Mouse (Mus musculus): ENCODE data around the gene Sct. TPM values are rescaled to one million over a fixed set of nuclear protein-coding genes. Genes with fewer than 3 reads are reported as not detected.

The Sct gene
- polyA plus RNA-seq, 1 experiment, result 0.68 TPM

DNA sequence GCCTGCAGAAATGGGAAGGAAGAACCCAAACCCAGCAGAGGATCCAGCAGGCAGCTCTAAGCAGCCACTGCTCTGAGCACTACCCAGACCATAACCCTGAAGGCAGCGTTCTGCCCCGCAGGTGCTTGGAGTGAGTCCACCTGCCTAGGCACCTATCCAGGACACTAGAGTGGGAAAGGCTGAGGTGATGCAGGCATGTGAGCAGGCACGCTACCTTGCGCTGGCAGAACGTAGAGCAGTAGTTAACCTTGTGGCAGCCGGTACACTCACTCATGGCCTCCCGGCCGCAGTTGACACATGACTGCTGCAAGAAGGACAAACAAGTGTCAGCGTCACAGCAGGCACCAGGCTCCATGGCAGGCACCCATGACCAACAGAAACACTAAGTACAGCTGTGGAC lies 22.5 kb upstream of the Sct start:
- TF ChIP-seq USF1 (IDR thresholded peaks at IDR 0.05; ENCODE audit: low read depth), result no peak
- no peak for TF ChIP-seq CEBPB (IDR thresholded peaks at IDR 0.05; ENCODE audit: insufficient read depth, poor library complexity, severe bottlenecking)
- no peak for TF ChIP-seq SRF (IDR thresholded peaks at IDR 0.05; ENCODE audit: control insufficient read depth, insufficient read length, low read depth)
- no peak for TF ChIP-seq E2F4 (IDR thresholded peaks at IDR 0.05; ENCODE audit: insufficient read depth)
- no peak for TF ChIP-seq POLR2A (IDR thresholded peaks at IDR 0.05; ENCODE audit: insufficient read length, low read depth)
- TF ChIP-seq REST (IDR thresholded peaks at IDR 0.05; ENCODE audit: insufficient read depth, insufficient read length), result no peak
- TF ChIP-seq TCF3 (IDR thresholded peaks at IDR 0.05; ENCODE audit: insufficient read length, low read depth), result no peak
- peaks cover 3% of the 10 kb centered on the region for H3K36me3 ChIP-seq (ENCODE audit: control insufficient read depth, insufficient read depth)
- H3ac ChIP-seq (ENCODE audit: control insufficient read depth, insufficient read length), result no peak overlapping the region

DNA sequence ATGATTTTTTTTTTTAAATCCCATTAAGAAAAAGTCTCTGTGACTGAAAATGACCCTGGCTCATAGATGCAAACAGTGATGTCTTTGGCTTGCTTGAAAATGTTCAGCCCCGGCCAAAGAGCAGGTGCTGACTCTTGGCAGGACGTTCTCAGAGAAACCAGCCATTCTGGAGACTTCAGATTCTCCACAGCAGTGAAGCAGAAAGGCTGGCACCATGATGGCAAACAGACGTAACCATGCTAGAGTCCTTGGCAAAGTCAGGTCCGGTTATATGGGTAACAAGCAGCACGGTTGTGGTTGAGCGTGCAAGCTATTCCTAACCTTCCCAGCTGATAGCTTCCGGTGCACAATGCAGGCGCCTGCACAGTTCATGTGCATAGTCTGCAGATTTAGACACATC lies 20.2 kb upstream of the Sct start:
- Histone ChIP-seq H3ac (ENCODE audit: control insufficient read depth, insufficient read length) (no peak overlapping the region), H3K4me3 (no peak overlapping the region), H3K36me3 (ENCODE audit: control insufficient read depth, insufficient read depth) (peaks cover 3% of the 10 kb centered on the region), H3K4me2 (ENCODE audit: low read depth) (no peak overlapping the region), H3K79me2 (ENCODE audit: control insufficient read depth, insufficient read depth) (no peaks in the 10 kb centered on the region), H3K27me3 (ENCODE audit: control insufficient read depth, insufficient read depth, insufficient read length) (peaks cover 6% of the 10 kb centered on the region)
- TF ChIP-seq POLR2A (IDR thresholded peaks at IDR 0.05; ENCODE audit: insufficient read length, low read depth) (no peak), TCF3 (IDR thresholded peaks at IDR 0.05; ENCODE audit: insufficient read length, low read depth) (no peak), TCF12 (IDR thresholded peaks at IDR 0.05; ENCODE audit: insufficient read depth, poor library complexity, severe bottlenecking) (no peak), CEBPB (IDR thresholded peaks at IDR 0.05; ENCODE audit: insufficient read depth, poor library complexity, severe bottlenecking) (no peak), REST (IDR thresholded peaks at IDR 0.05; ENCODE audit: insufficient read depth, insufficient read length) (no peak), MAX (IDR thresholded peaks at IDR 0.05; ENCODE audit: low read depth) (no peak), USF1 (IDR thresholded peaks at IDR 0.05; ENCODE audit: low read depth) (no peak), MYOD1 (IDR thresholded peaks at IDR 0.05; ENCODE audit: control insufficient read depth in 1 of 3, insufficient read length in 2 of 3, low read depth in 2 of 3) (no peak), E2F4 (IDR thresholded peaks at IDR 0.05; ENCODE audit: insufficient read depth) (no peak), POLR2AphosphoS2 (IDR thresholded peaks at IDR 0.05; ENCODE audit: insufficient read length, low read depth) (no peak), MYOG (IDR thresholded peaks at IDR 0.05; ENCODE audit: control insufficient read depth in 1 of 3, insufficient read depth in 1 of 3, insufficient read length in 2 of 3, low read depth in 2 of 3) (no peak), SRF (IDR thresholded peaks at IDR 0.05; ENCODE audit: control insufficient read depth, insufficient read length, low read depth) (no peak)

More for the DNA sequence above, 22.5 kb upstream of the Sct start:
- Histone ChIP-seq H3K4me3 (no peak overlapping the region), H3K4me2 (ENCODE audit: low read depth) (no peak overlapping the region), H3K79me2 (ENCODE audit: control insufficient read depth, insufficient read depth) (no peaks in the 10 kb centered on the region), H3K27me3 (ENCODE audit: control insufficient read depth, insufficient read depth, insufficient read length) (no peaks in the 10 kb centered on the region)

DNA sequence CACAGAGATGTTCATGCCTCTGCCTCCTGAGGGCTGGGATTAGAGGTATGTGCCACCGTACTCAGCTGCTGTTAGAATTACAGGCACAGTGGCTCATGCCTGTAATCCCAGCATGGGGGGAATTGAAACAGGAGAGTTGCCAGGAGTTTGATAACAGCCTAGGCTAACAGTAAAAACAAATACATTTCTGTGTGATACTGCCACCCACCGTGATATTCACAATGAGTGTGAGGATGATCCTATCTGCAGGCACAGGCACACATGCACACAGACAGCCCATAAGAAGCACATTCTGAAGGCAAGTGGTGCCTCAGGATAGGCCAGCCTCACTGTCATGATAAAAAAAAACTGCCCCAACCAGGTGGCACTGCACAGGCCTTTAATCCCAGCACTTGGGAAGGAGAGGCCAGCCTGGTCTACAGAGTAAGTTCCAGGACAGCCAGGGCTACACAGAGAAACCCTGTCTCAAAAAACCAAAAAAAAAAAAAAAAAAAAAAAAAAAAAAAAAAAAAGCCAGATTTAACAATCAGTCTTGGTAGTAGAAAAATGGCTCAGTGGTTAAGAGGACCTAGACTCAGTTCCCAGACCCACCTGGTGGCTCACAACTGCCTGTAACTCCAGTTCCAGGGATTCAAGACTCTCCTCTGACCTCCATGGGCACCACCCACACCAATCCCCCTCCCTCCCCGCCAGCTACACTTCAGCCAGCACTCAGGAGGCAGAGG lies 19.2 kb upstream of the Sct start:
- no peak overlapping the region for H3K4me3 ChIP-seq
- peaks cover 16% of the 10 kb centered on the region for H3K27me3 ChIP-seq (ENCODE audit: control insufficient read depth, insufficient read depth, insufficient read length)
- TF ChIP-seq REST (IDR thresholded peaks at IDR 0.05; ENCODE audit: insufficient read depth, insufficient read length), result no peak
- TF ChIP-seq TCF12 (IDR thresholded peaks at IDR 0.05; ENCODE audit: insufficient read depth, poor library complexity, severe bottlenecking), result no peak
- no peak for TF ChIP-seq POLR2AphosphoS2 (IDR thresholded peaks at IDR 0.05; ENCODE audit: insufficient read length, low read depth)
- no peak for TF ChIP-seq USF1 (IDR thresholded peaks at IDR 0.05; ENCODE audit: low read depth)
- no peak for TF ChIP-seq E2F4 (IDR thresholded peaks at IDR 0.05; ENCODE audit: insufficient read depth)
- TF ChIP-seq MYOD1 (IDR thresholded peaks at IDR 0.05; ENCODE audit: control insufficient read depth in 1 of 3, insufficient read length in 2 of 3, low read depth in 2 of 3), result no peak
- no peak for TF ChIP-seq TCF3 (IDR thresholded peaks at IDR 0.05; ENCODE audit: insufficient read length, low read depth)
- no peak for TF ChIP-seq MYOG (IDR thresholded peaks at IDR 0.05; ENCODE audit: control insufficient read depth in 1 of 3, insufficient read depth in 1 of 3, insufficient read length in 2 of 3, low read depth in 2 of 3)
- no peak for TF ChIP-seq POLR2A (IDR thresholded peaks at IDR 0.05; ENCODE audit: insufficient read length, low read depth)
- no peak for TF ChIP-seq MAX (IDR thresholded peaks at IDR 0.05; ENCODE audit: low read depth)
- H3K79me2 ChIP-seq (ENCODE audit: control insufficient read depth, insufficient read depth), result no peaks in the 10 kb centered on the region
- peaks cover 3% of the 10 kb centered on the region for H3K36me3 ChIP-seq (ENCODE audit: control insufficient read depth, insufficient read depth)
- no peak overlapping the region for H3ac ChIP-seq (ENCODE audit: control insufficient read depth, insufficient read length)
- no peak overlapping the region for H3K4me2 ChIP-seq (ENCODE audit: low read depth)

DNA sequence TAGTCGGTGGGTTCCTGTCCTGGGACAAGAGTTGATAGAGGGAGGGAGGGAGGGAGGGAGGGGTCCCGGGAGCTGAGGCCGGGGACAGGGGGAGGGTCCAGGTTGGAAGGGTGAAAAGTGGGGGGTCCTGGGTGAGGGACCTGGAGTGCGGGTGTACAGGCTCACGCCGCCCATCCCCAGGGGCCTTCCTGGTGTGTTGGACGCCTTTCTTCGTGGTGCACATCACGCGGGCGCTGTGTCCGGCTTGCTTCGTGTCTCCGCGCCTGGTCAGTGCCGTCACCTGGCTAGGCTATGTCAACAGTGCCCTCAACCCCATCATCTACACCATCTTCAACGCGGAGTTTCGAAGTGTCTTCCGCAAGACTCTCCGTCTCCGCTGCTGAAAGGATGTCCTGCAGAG lies 15.5 kb upstream of the Sct start:
- Histone ChIP-seq H3K4me2 (ENCODE audit: low read depth) (no peak overlapping the region), H3K4me3 (no peak overlapping the region), H3ac (ENCODE audit: control insufficient read depth, insufficient read length) (no peak overlapping the region), H3K36me3 (ENCODE audit: control insufficient read depth, insufficient read depth) (no peaks in the 10 kb centered on the region), H3K79me2 (ENCODE audit: control insufficient read depth, insufficient read depth) (no peaks in the 10 kb centered on the region), H3K27me3 (ENCODE audit: control insufficient read depth, insufficient read depth, insufficient read length) (peaks cover 23% of the 10 kb centered on the region)
- TF ChIP-seq MYOD1 (IDR thresholded peaks at IDR 0.05; ENCODE audit: control insufficient read depth in 1 of 3, insufficient read length in 2 of 3, low read depth in 2 of 3), result no peak
- no peak for TF ChIP-seq MAX (IDR thresholded peaks at IDR 0.05; ENCODE audit: low read depth)
- no peak for TF ChIP-seq POLR2A (IDR thresholded peaks at IDR 0.05; ENCODE audit: insufficient read length, low read depth)
- no peak for TF ChIP-seq TCF3 (IDR thresholded peaks at IDR 0.05; ENCODE audit: insufficient read length, low read depth)
- TF ChIP-seq TCF12 (IDR thresholded peaks at IDR 0.05; ENCODE audit: insufficient read depth, poor library complexity, severe bottlenecking), result no peak
- TF ChIP-seq REST (IDR thresholded peaks at IDR 0.05; ENCODE audit: insufficient read depth, insufficient read length), result no peak
- no peak for TF ChIP-seq E2F4 (IDR thresholded peaks at IDR 0.05; ENCODE audit: insufficient read depth)
- no peak for TF ChIP-seq USF1 (IDR thresholded peaks at IDR 0.05; ENCODE audit: low read depth)
- TF ChIP-seq CEBPB (IDR thresholded peaks at IDR 0.05; ENCODE audit: insufficient read depth, poor library complexity, severe bottlenecking), result no peak
- no peak for TF ChIP-seq MYOG (IDR thresholded peaks at IDR 0.05; ENCODE audit: control insufficient read depth in 1 of 3, insufficient read depth in 1 of 3, insufficient read length in 2 of 3, low read depth in 2 of 3)

Data from myocyte (in vitro differentiated cells).